Mouse (Mus musculus): ENCODE data around the gene Nova2. TPM values are rescaled to one million over a fixed set of nuclear protein-coding genes. Genes with fewer than 3 reads are reported as not detected.

Gene Nova2
- polyA plus RNA-seq, 1 experiment from 2014 or later, result 0.18 TPM

- Histone ChIP-seq H3K4me2 (replicated peaks; ENCODE audit: low read depth) (no peak overlapping the region), H3K27ac (ENCODE audit: low read depth, low read length) (no peak overlapping the region), H3K4me1 (replicated peaks; ENCODE audit: control insufficient read depth, insufficient read depth, low read length) (0 out of 2 replicates have a peak, but pooled peaks cover 4% of the 10 kb centered on the region), H3K36me3 (ENCODE audit: control insufficient read depth, insufficient read depth) (peaks cover 12% of the 10 kb centered on the region), H3K9ac (ENCODE audit: low read depth, low read length) (no peak overlapping the region), H3K9me3 (ENCODE audit: control insufficient read depth) (no peaks in the 10 kb centered on the region), H3K4me3 (ENCODE audit: low read depth, low read length) (no peak overlapping the region), H3K27me3 (replicated peaks; ENCODE audit: control insufficient read depth, insufficient read depth, low read length) (0 out of 2 replicates have a peak, but pooled peaks cover 4% of the 10 kb centered on the region)
- no peak for TF ChIP-seq CTCF (IDR thresholded peaks at IDR 0.05; ENCODE audit: low read depth)
- WGBS, result 95% methylated on average over 8 of the region's 8 CpGs
- no peak for ATAC-seq
Observed at GRCm38 (mm10) chr7:18890848-18891247, 34.8 kb upstream of the Nova2 start.

GRCm38 (mm10) chr7:18891872-18892599 is 33.7 kb upstream of the Nova2 start:
- Histone ChIP-seq H3K4me3 (ENCODE audit: low read depth, low read length) (peak overlapping the region; percentile 35), H3K9ac (ENCODE audit: low read depth, low read length) (peak overlapping the region; percentile 22; the same call in 1 of the 2 replicates), H3K4me1 (replicated peaks; ENCODE audit: control insufficient read depth, insufficient read depth, low read length) (0 out of 2 replicates have a peak, but pooled peaks cover 4% of the 10 kb centered on the region), H3K27ac (ENCODE audit: low read depth, low read length) (no peak overlapping the region), H3K36me3 (ENCODE audit: control insufficient read depth, insufficient read depth) (peaks cover 10% of the 10 kb centered on the region), H3K9me3 (ENCODE audit: control insufficient read depth) (no peaks in the 10 kb centered on the region), H3K27me3 (replicated peaks; ENCODE audit: control insufficient read depth, insufficient read depth, low read length) (0 out of 2 replicates have a peak, but pooled peaks cover 4% of the 10 kb centered on the region), H3K4me2 (replicated peaks; ENCODE audit: low read depth) (peak overlapping the region; percentile 84)
- WGBS, result 20% methylated on average over 33 of the region's 33 CpGs
- TF ChIP-seq CTCF (IDR thresholded peaks at IDR 0.05; ENCODE audit: low read depth), result peak; percentile 98
- ATAC-seq, result peak; percentile 75

- 35% methylated on average over 27 of the region's 27 CpGs for WGBS
- TF ChIP-seq CTCF (IDR thresholded peaks at IDR 0.05; ENCODE audit: low read depth), result no peak
- 0 out of 2 replicates have a peak, but pooled peaks cover 4% of the 10 kb centered on the region for H3K27me3 ChIP-seq (replicated peaks; ENCODE audit: control insufficient read depth, insufficient read depth, low read length)
- H3K9ac ChIP-seq (ENCODE audit: low read depth, low read length), result no peak overlapping the region
- H3K27ac ChIP-seq (ENCODE audit: low read depth, low read length), result no peak overlapping the region
- 0 out of 2 replicates have a peak, but pooled peaks cover 4% of the 10 kb centered on the region for H3K4me1 ChIP-seq (replicated peaks; ENCODE audit: control insufficient read depth, insufficient read depth, low read length)
- H3K9me3 ChIP-seq (ENCODE audit: control insufficient read depth), result no peaks in the 10 kb centered on the region
- H3K4me2 ChIP-seq (replicated peaks; ENCODE audit: low read depth), result peak overlapping the region; percentile 84
- H3K4me3 ChIP-seq (ENCODE audit: low read depth, low read length), result no peak overlapping the region; the same call in 1 of the 2 replicates
- ATAC-seq, result no peak
- H3K36me3 ChIP-seq (ENCODE audit: control insufficient read depth, insufficient read depth), result peaks cover 12% of the 10 kb centered on the region
Observed at GRCm38 (mm10) chr7:18893009-18893408, 32.7 kb upstream of the Nova2 start.

- 8% methylated on average over 34 of the region's 41 CpGs for WGBS
- Histone ChIP-seq H3K36me3 (ENCODE audit: control insufficient read depth, insufficient read depth) (peaks cover 20% of the 10 kb centered on the region), H3K9ac (ENCODE audit: low read depth, low read length) (peak overlapping the region; percentile 34; the same call in 1 of the 2 replicates), H3K27me3 (replicated peaks; ENCODE audit: control insufficient read depth, insufficient read depth, low read length) (0 out of 2 replicates have a peak, but pooled peaks cover 4% of the 10 kb centered on the region), H3K27ac (ENCODE audit: low read depth, low read length) (no peak overlapping the region), H3K9me3 (ENCODE audit: control insufficient read depth) (no peaks in the 10 kb centered on the region), H3K4me3 (ENCODE audit: low read depth, low read length) (peak overlapping the region; percentile 33), H3K4me1 (replicated peaks; ENCODE audit: control insufficient read depth, insufficient read depth, low read length) (0 out of 2 replicates have a peak, but pooled peaks cover 4% of the 10 kb centered on the region), H3K4me2 (replicated peaks; ENCODE audit: low read depth) (peak overlapping the region; percentile 84)
- 0 out of 2 replicates have a peak, but pooled peaks have one; percentile 9 for ATAC-seq
- TF ChIP-seq CTCF (IDR thresholded peaks at IDR 0.05; ENCODE audit: low read depth), result no peak
Observed at GRCm38 (mm10) chr7:18893651-18894430, 31.8 kb upstream of the Nova2 start.

GRCm38 (mm10) chr7:18896536-18896935 is 29.2 kb upstream of the Nova2 start:
- peaks cover 32% of the 10 kb centered on the region for H3K36me3 ChIP-seq (ENCODE audit: control insufficient read depth, insufficient read depth)
- H3K4me1 ChIP-seq (replicated peaks; ENCODE audit: control insufficient read depth, insufficient read depth, low read length), result 0 out of 2 replicates have a peak, but pooled peaks cover 4% of the 10 kb centered on the region
- no peak for ATAC-seq
- H3K4me3 ChIP-seq (ENCODE audit: low read depth, low read length), result no peak overlapping the region
- H3K27ac ChIP-seq (ENCODE audit: low read depth, low read length), result no peak overlapping the region
- TF ChIP-seq CTCF (IDR thresholded peaks at IDR 0.05; ENCODE audit: low read depth), result peak; percentile 75
- WGBS, result 44% methylated on average over 5 of the region's 5 CpGs
- no peak overlapping the region for H3K4me2 ChIP-seq (replicated peaks; ENCODE audit: low read depth)
- H3K9me3 ChIP-seq (ENCODE audit: control insufficient read depth), result no peaks in the 10 kb centered on the region
- H3K9ac ChIP-seq (ENCODE audit: low read depth, low read length), result no peak overlapping the region
- 0 out of 2 replicates have a peak, but pooled peaks cover 4% of the 10 kb centered on the region for H3K27me3 ChIP-seq (replicated peaks; ENCODE audit: control insufficient read depth, insufficient read depth, low read length)

GRCm38 (mm10) chr7:18900513-18900912 is 25.2 kb upstream of the Nova2 start:
- H3K4me1 ChIP-seq (replicated peaks; ENCODE audit: control insufficient read depth, insufficient read depth, low read length), result no peaks in the 10 kb centered on the region
- no peaks in the 10 kb centered on the region for H3K27me3 ChIP-seq (replicated peaks; ENCODE audit: control insufficient read depth, insufficient read depth, low read length)
- no peaks in the 10 kb centered on the region for H3K9me3 ChIP-seq (ENCODE audit: control insufficient read depth)
- ATAC-seq, result no peak
- H3K4me3 ChIP-seq (ENCODE audit: low read depth, low read length), result no peak overlapping the region
- H3K36me3 ChIP-seq (ENCODE audit: control insufficient read depth, insufficient read depth), result peaks cover 32% of the 10 kb centered on the region
- WGBS, result 73% methylated on average over 2 of the region's 2 CpGs
- no peak overlapping the region for H3K9ac ChIP-seq (ENCODE audit: low read depth, low read length)
- H3K4me2 ChIP-seq (replicated peaks; ENCODE audit: low read depth), result no peak overlapping the region
- TF ChIP-seq CTCF (IDR thresholded peaks at IDR 0.05; ENCODE audit: low read depth), result no peak
- H3K27ac ChIP-seq (ENCODE audit: low read depth, low read length), result no peak overlapping the region

Measured in intestine, postnatal 0 days (tissue).